Mouse (Mus musculus) limb, embryonic 14.5 days (tissue): ENCODE measurements around the gene Smyd3. TPM values are rescaled to one million over a fixed set of nuclear protein-coding genes. Genes with fewer than 3 reads are reported as not detected.

Experiments used
- ATAC-seq: fragments of 200-750 bp; cut with Nextera tagmentation; 2 replicates; pipeline ENCODE4 v1.8.0; 2017; ENCODE audit warnings: low read depth, moderate number of reproducible peaks, moderate TSS enrichment; ENCODE audit not compliant: low FRiP score
- DNase-seq: peaks from one replicate; pipeline ENCODE4 v3.0.0-alpha.2; 2015; ENCODE audit warnings: low spot score
- H3K27ac ChIP-seq: fragments of 300-500 bp; sonication (generic); replicated peaks from 2 replicates; pipeline ENCODE4 v1.5.1; 2014; ENCODE audit warnings: low read depth, mild to moderate bottlenecking, low read length, moderate library complexity, mixed read lengths
- H3K27me3 ChIP-seq: fragments of 300-500 bp; sonication (generic); 2 replicates; pipeline ENCODE4 v1.6.1; 2014; ENCODE audit warnings: low read length, mixed read lengths; ENCODE audit not compliant: control insufficient read depth, insufficient read depth
- H3K36me3 ChIP-seq: fragments of 300-500 bp; sonication (generic); 2 replicates; pipeline ENCODE4 v1.6.1; 2014; ENCODE audit warnings: mild to moderate bottlenecking, low read length, moderate library complexity, mixed read lengths; ENCODE audit not compliant: control insufficient read depth, insufficient read depth
- H3K4me1 ChIP-seq: fragments of 300-500 bp; sonication (generic); 2 replicates; pipeline ENCODE4 v1.6.1; 2014; ENCODE audit warnings: antibody characterized with exemption, low read length, mixed read lengths; ENCODE audit not compliant: control insufficient read depth, insufficient read depth
- H3K4me2 ChIP-seq: fragments of 300-500 bp; sonication (generic); replicated peaks from 2 replicates; pipeline ENCODE4 v1.6.1; 2014; ENCODE audit warnings: low read depth, mild to moderate bottlenecking, low read length, moderate library complexity; ENCODE audit not compliant: severe bottlenecking
- H3K4me3 ChIP-seq: fragments of 300-500 bp; sonication (generic); replicated peaks from 2 replicates; pipeline ENCODE4 v1.5.1; 2014; ENCODE audit warnings: low read length
- H3K9ac ChIP-seq: fragments of 300-500 bp; sonication (generic); 2 replicates; pipeline ENCODE4 v1.6.1; 2014; ENCODE audit warnings: mild to moderate bottlenecking, low read depth, low read length, moderate library complexity; ENCODE audit not compliant: severe bottlenecking
- H3K9me3 ChIP-seq: fragments of 300-500 bp; sonication (generic); 2 replicates; pipeline ENCODE4 v1.6.1; 2016; ENCODE audit warnings: low read length; ENCODE audit not compliant: control insufficient read depth
- POLR2A ChIP-seq: fragments of 200-500 bp; IDR thresholded peaks from 2 replicates; pipeline ENCODE4 v1.8.0; 2012; ENCODE audit warnings: inconsistent platforms, mild to moderate bottlenecking, moderate library complexity, borderline replicate concordance; ENCODE audit not compliant: insufficient read depth, insufficient read length; ENCODE audit errors: extremely low read depth
- WGBS: fragments of 180-500 bp; shearing (Covaris S2); extraction: QIAGEN DNeasy Blood & Tissue Kit; methylation state at CpG from one replicate; pipeline ENCODE4 v1.1.7; 2014; 5-methylcytosine and 5-hydroxymethylcytosine counted together
- polyA plus RNA-seq, 2 experiments: library from polyadenylated mRNA; depleted of rRNA in 1 of 2; stranded (reverse) in 1 of 2; unstranded in 1 of 2; fragments of >200 nt; fragmentation: Nextera tagmentation in 1 of 2; extraction: Ambion mirVana in 1 of 2; gene quantifications; 2 replicates each; pipeline versions ENCODE4 v1.2.1 to v1.2.3; 2012 to 2014

The Smyd3 gene
- polyA plus RNA-seq, 2 experiments: 9.8 to 21.5 TPM

DNA sequence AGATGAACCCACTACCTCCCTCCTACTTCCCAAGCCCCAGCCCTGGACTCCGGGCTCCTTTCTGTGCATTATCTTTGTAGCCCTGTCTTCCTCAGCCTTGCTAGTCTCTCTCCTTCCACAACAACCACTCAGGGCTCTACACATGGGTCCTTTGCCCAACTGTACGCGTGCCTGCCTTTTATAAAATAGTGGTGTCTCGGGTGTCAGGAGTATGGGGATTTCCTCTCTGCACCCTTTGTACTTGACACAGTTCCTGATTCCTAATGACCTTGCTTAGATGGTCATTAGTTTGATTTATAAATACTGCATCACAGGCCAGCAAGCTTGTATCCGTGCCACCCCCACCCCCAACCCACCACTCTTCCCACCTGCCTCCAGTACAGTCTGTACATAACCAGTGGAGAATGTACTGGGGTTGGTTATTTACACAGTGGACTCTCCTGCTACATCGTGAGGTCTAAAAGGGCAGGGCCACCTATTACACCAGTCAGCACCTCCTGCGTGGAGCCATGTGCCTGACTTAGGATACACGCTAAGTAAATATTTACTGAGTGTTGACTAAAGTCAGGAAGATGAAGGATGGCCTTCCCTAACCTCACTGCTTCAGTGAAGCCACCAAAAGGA, 281.5 kb downstream of the Smyd3 start:
- no peaks in the 10 kb centered on the region for H3K4me1 ChIP-seq
- ATAC-seq: no peak

DNA sequence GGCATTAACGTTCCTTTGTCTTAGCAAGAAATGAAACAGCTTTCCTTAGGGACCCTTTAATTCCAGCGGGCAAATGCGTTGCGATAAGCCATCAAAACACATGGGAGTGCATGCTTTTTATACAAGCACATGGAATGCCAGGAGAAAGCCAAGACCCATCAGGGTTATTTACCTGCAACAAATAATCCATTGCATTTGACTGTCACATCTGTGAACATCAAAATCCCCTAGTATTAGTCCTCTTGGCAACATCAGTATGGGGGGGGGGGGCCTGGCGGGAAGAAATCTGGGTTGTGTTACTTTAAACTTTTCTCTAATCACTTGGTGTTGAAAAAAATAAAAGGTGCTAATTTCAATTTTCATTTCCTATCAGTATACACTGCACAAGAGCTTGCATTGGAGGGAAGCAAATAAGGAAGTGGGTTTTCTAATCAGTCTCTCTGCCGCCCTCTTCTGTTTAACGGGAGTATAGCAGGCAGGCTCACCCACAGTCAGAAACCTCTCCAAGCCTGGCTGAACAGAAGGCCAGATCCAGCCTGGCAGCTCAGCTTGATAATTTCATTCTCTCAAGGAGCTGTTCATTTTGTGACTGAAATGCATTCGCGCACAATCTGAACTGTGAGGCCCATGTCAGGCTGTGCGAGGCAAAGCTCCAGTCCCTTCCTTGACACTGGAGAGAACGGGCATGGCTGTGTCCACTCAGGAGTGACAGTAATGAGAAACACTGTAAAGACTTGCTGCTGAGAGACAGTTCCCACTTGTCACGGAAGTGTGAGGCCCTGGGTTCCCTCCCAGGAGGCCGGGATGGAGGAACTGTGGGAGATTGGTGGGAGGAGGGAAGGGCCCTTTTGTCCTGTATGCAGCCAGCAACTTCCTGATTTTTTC, 285.8 kb downstream of the Smyd3 start:
- H3K9me3 ChIP-seq: no peaks in the 10 kb centered on the region
- no peak overlapping the region for H3K9ac ChIP-seq
- DNase-seq (peak; percentile 83), ATAC-seq (peak; percentile 79; the same call in 1 of the 2 replicates)
- no peak for TF ChIP-seq POLR2A
- WGBS: 26% methylated on average over 13 of the region's 13 CpGs
- no peak overlapping the region for H3K4me2 ChIP-seq
- H3K27ac ChIP-seq: no peak overlapping the region
- no peaks in the 10 kb centered on the region for H3K36me3 ChIP-seq
- peaks cover 4% of the 10 kb centered on the region; the same call in 1 of the 2 replicates for H3K4me1 ChIP-seq
- H3K4me3 ChIP-seq: no peak overlapping the region
- no peaks in the 10 kb centered on the region for H3K27me3 ChIP-seq

More for the DNA sequence above, 281.5 kb downstream of the Smyd3 start:
- no peaks in the 10 kb centered on the region for H3K9me3 ChIP-seq
- H3K36me3 ChIP-seq: no peaks in the 10 kb centered on the region
- H3K9ac ChIP-seq: no peak overlapping the region
- H3K4me3 ChIP-seq: no peak overlapping the region
- no peak for TF ChIP-seq POLR2A
- WGBS: 69% methylated on average over 8 of the region's 8 CpGs
- H3K4me2 ChIP-seq: no peak overlapping the region
- DNase-seq: no peak
- H3K27ac ChIP-seq: no peak overlapping the region
- H3K27me3 ChIP-seq: no peaks in the 10 kb centered on the region

- Histone ChIP-seq H3K4me3 (no peak overlapping the region), H3K9ac (no peak overlapping the region), H3K4me1 (peaks cover 4% of the 10 kb centered on the region; the same call in 1 of the 2 replicates), H3K27ac (no peak overlapping the region), H3K36me3 (no peaks in the 10 kb centered on the region), H3K9me3 (no peaks in the 10 kb centered on the region), H3K4me2 (no peak overlapping the region), H3K27me3 (no peaks in the 10 kb centered on the region)
- TF ChIP-seq POLR2A: no peak
- 54% methylated on average over 3 of the region's 3 CpGs for WGBS
- DNase-seq (no peak), ATAC-seq (no peak)
Observed at GRCm38 (mm10) chr1:179229515-179229914, 288.3 kb downstream of the Smyd3 start.

- TF ChIP-seq POLR2A: no peak
- no peaks in the 10 kb centered on the region for H3K36me3 ChIP-seq
- no peak overlapping the region for H3K4me2 ChIP-seq
- no peak overlapping the region for H3K27ac ChIP-seq
- no peaks in the 10 kb centered on the region for H3K4me1 ChIP-seq
- ATAC-seq (no peak), DNase-seq (no peak)
- no peak overlapping the region for H3K9ac ChIP-seq
- no peaks in the 10 kb centered on the region for H3K27me3 ChIP-seq
- H3K4me3 ChIP-seq: no peak overlapping the region
- 32% methylated on average over 1 of the region's 1 CpGs for WGBS
- no peaks in the 10 kb centered on the region for H3K9me3 ChIP-seq
Observed at GRCm38 (mm10) chr1:179220290-179220689, 297.6 kb downstream of the Smyd3 start.

- Histone ChIP-seq H3K9me3 (no peaks in the 10 kb centered on the region), H3K4me3 (no peak overlapping the region), H3K36me3 (no peaks in the 10 kb centered on the region), H3K4me2 (no peak overlapping the region), H3K27me3 (no peaks in the 10 kb centered on the region), H3K4me1 (no peaks in the 10 kb centered on the region), H3K27ac (no peak overlapping the region), H3K9ac (no peak overlapping the region)
- no peak for TF ChIP-seq POLR2A
- WGBS: 35% methylated on average over 5 of the region's 5 CpGs
- DNase-seq (no peak), ATAC-seq (no peak)
Observed at GRCm38 (mm10) chr1:179218061-179218460, 299.8 kb downstream of the Smyd3 start.
